Mouse (Mus musculus) intestine, postnatal 0 days (tissue): ENCODE measurements at regions not wholly inside any gene's neighbourhood (a gene's known extent, or its start where the extent isn't known, plus 50 kb on each side); places are given as distances from the start of the nearest gene placed in this dataset.
A peak's percentile ranks its signal among the peaks of the same experiment; 100 is the strongest.

Source experiments
- ATAC-seq: fragments of 200-750 bp; cut with Nextera tagmentation; 2 replicates; pipeline ENCODE4 v1.8.0; 2017; ENCODE audit warnings: mild to moderate bottlenecking, moderate TSS enrichment, moderate library complexity
- H3K27ac ChIP-seq: fragments of 300-500 bp; sonication (generic); 2 replicates; pipeline ENCODE4 v1.5.1; 2014; ENCODE audit warnings: mild to moderate bottlenecking, low read depth, low read length, moderate library complexity
- H3K27me3 ChIP-seq: fragments of 300-500 bp; sonication (generic); replicated peaks from 2 replicates; pipeline ENCODE4 v1.6.1; 2014; ENCODE audit warnings: low read length, mixed read lengths; ENCODE audit not compliant: control insufficient read depth, insufficient read depth
- H3K36me3 ChIP-seq: fragments of 300-500 bp; sonication (generic); 2 replicates; pipeline ENCODE4 v1.6.1; 2014; ENCODE audit warnings: mild to moderate bottlenecking, moderate library complexity; ENCODE audit not compliant: control insufficient read depth, insufficient read depth
- H3K4me1 ChIP-seq: fragments of 300-500 bp; sonication (generic); replicated peaks from 2 replicates; pipeline ENCODE4 v1.6.1; 2014; ENCODE audit warnings: antibody characterized with exemption, low read length, mixed read lengths; ENCODE audit not compliant: control insufficient read depth, insufficient read depth
- H3K4me2 ChIP-seq: fragments of 300-500 bp; sonication (generic); replicated peaks from 2 replicates; pipeline ENCODE4 v1.6.1; 2014; ENCODE audit warnings: low read depth, mild to moderate bottlenecking, moderate library complexity
- H3K4me3 ChIP-seq: fragments of 300-500 bp; sonication (generic); 2 replicates; pipeline ENCODE4 v1.5.1; 2014; ENCODE audit warnings: low read depth, low read length
- H3K9ac ChIP-seq: fragments of 300-500 bp; sonication (generic); 2 replicates; pipeline ENCODE4 v1.6.1; 2014; ENCODE audit warnings: mild to moderate bottlenecking, low read depth, low read length
- H3K9me3 ChIP-seq: fragments of 300-500 bp; sonication (generic); 2 replicates; pipeline ENCODE4 v1.6.1; 2016; ENCODE audit warnings: mixed run types; ENCODE audit not compliant: control insufficient read depth
- CTCF ChIP-seq: sonication (generic); IDR thresholded peaks from 2 replicates; pipeline ENCODE4 v1.5.1; 2016; ENCODE audit warnings: low read depth, mild to moderate bottlenecking, control low read depth, antibody characterized with exemption, moderate library complexity
- WGBS: fragments of 180-500 bp; shearing (Covaris S2); extraction: QIAGEN DNeasy Blood & Tissue Kit; methylation state at CpG from one replicate; pipeline ENCODE4 v1.1.7; 2014; 5-methylcytosine and 5-hydroxymethylcytosine counted together

DNA sequence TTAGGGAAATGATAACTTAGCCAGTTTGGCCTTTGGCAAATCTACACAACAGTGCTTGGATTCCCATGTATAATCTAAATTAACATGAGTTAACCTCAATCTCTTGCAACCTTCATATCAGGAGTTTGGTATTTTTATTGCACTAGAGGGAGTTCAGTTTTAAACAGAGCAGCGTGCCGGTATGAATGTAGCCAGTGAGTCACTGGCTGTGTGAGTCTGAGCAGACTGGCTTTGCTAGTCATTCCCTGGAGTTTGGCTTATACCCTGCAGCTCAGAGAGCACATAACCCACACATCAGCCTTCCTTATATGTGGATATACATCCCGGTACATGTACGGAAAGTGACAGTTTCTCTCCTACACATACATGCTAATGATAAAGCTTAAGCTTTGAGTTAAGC is 360.6 kb upstream of the Runx1 start:
- TF ChIP-seq CTCF: no peak
- H3K4me3 ChIP-seq: no peak overlapping the region
- no peaks in the 10 kb centered on the region for H3K9me3 ChIP-seq
- H3K36me3 ChIP-seq: no peaks in the 10 kb centered on the region
- H3K27ac ChIP-seq: no peak overlapping the region
- H3K4me1 ChIP-seq: no peaks in the 10 kb centered on the region
- no peaks in the 10 kb centered on the region for H3K27me3 ChIP-seq
- ATAC-seq: no peak
- H3K4me2 ChIP-seq: no peak overlapping the region
- 33% methylated on average over 4 of the region's 4 CpGs for WGBS
- no peak overlapping the region for H3K9ac ChIP-seq

DNA sequence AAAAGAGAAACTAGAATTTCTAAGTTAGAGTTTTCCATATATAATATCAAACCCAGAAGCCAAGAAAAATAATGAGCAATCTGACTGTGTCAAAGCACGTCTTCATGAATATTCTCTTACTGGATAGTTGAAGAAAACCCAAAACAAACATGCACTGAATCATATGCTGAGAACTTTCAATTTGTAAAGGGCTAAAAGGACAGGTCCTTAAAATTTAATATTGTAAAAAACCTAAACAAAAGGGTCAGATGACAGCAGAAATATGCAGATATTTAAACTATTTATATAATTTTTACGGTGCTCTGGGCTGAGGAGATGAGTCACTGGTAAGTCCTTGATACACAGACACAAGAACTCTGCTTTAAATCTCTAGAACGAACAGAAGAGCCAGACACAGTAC is 356.7 kb upstream of the Runx1 start:
- H3K27me3 ChIP-seq: no peaks in the 10 kb centered on the region
- H3K36me3 ChIP-seq: no peaks in the 10 kb centered on the region
- H3K4me1 ChIP-seq: no peaks in the 10 kb centered on the region
- ATAC-seq: no peak
- no peak for TF ChIP-seq CTCF
- H3K27ac ChIP-seq: no peak overlapping the region
- H3K4me3 ChIP-seq: no peak overlapping the region
- H3K4me2 ChIP-seq: no peak overlapping the region
- WGBS: 51% methylated on average over 3 of the region's 3 CpGs
- no peaks in the 10 kb centered on the region for H3K9me3 ChIP-seq
- H3K9ac ChIP-seq: no peak overlapping the region

DNA sequence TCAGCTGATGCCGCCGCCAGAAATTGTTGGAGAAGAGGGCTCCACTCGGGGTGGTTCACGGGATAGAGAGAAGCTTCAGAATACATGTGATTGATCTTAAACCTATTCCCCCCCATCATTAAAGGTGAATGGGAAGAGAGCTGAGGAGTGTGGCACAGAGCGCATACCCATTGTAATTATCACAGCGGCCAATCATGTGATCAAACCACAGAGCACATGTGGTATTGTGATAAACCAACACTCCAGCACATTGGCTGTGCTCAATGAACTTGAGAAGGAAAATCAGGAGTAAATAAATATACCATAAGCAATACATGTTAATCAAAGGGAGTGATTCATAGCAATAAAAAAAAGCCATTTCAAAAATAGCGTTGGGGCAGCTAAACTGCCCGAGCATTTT is 355.5 kb upstream of the Runx1 start:
- H3K27ac ChIP-seq: no peak overlapping the region
- H3K27me3 ChIP-seq: no peaks in the 10 kb centered on the region
- no peaks in the 10 kb centered on the region for H3K9me3 ChIP-seq
- H3K9ac ChIP-seq: no peak overlapping the region
- 92% methylated on average over 8 of the region's 8 CpGs for WGBS
- no peak overlapping the region for H3K4me2 ChIP-seq
- no peaks in the 10 kb centered on the region for H3K4me1 ChIP-seq
- H3K4me3 ChIP-seq: no peak overlapping the region
- TF ChIP-seq CTCF: no peak
- no peaks in the 10 kb centered on the region for H3K36me3 ChIP-seq
- no peak for ATAC-seq

DNA sequence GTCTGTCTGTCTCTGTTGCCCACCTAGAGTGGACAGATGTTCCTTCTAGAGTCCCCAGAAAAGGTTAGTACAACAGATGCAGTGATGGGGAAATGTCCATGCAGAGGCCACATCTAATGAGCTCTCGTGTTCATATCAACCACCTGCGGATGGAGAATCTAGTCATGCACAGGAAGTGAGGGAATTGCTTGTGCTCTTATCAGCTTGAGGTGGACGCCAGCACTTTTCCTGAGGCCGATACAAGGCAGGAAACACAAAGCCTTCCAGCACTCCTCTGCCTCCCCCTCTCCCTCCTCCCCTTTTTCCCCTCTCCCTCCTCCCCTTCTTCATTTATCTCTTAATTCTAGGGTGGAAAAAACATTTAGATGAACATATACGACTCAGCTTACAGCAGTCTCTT is 354.3 kb upstream of the Runx1 start:
- ATAC-seq: no peak
- WGBS: 55% methylated on average over 5 of the region's 5 CpGs
- H3K4me2 ChIP-seq: no peak overlapping the region
- no peaks in the 10 kb centered on the region for H3K4me1 ChIP-seq
- H3K9ac ChIP-seq: no peak overlapping the region
- H3K27ac ChIP-seq: no peak overlapping the region
- no peaks in the 10 kb centered on the region for H3K36me3 ChIP-seq
- H3K27me3 ChIP-seq: no peaks in the 10 kb centered on the region
- no peak overlapping the region for H3K4me3 ChIP-seq
- TF ChIP-seq CTCF: no peak
- no peaks in the 10 kb centered on the region for H3K9me3 ChIP-seq

DNA sequence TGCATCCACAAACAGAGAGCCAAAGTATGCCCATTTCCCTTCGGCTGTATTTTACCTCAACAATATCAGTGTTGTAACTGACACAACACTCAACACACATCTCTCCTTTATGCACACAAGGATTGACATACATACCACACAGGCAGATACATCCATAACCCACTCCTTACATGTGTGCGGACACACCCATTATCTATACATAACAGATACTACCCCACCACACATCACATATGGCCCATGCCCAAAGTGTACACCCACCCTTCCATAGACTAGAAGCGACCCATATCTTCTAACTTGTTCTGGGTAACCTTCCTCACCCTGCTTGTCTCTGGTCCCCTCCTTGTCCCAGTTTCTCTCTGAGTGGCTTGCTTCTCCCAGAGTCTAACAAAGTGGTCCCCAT is 340.7 kb upstream of the Runx1 start:
- WGBS: 90% methylated on average over 3 of the region's 3 CpGs
- no peaks in the 10 kb centered on the region for H3K36me3 ChIP-seq
- H3K9ac ChIP-seq: no peak overlapping the region
- no peaks in the 10 kb centered on the region for H3K9me3 ChIP-seq
- H3K4me2 ChIP-seq: no peak overlapping the region
- H3K4me3 ChIP-seq: no peak overlapping the region
- H3K27ac ChIP-seq: no peak overlapping the region
- TF ChIP-seq CTCF: no peak
- H3K27me3 ChIP-seq: no peaks in the 10 kb centered on the region
- no peak for ATAC-seq
- H3K4me1 ChIP-seq: no peaks in the 10 kb centered on the region

DNA sequence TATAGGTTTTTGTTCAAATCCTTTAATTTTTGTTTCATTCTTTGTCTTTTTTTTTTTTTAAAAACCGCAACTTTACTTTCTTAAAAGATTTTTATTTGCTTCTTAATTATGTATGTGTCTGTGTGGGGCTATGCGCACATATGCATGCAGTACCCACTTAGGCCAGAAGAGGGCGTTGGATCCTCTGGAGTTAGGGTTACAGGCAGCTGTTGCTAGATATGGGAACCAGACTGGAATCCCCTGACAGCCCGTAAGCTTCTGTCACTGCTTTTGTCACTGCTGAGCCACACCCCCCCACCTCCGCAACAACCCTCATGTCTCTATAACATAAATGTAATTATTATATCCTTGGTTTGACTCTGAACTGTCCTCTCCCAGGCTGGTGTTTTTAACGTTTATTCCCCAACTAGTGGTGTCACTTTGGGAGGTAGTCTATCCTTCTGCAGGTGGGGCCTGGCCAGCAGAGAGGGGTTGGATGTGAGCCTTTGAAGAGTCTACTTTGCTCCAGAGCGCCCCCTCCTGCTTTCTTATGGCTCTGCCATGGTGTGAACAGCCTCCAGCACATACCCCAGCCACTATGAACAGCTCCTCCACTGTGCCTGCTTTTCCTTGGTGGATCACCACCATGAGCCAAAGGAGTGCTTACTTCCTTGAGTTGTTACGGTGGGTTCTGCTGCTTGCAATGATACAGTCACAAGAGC is 332.7 kb upstream of the Runx1 start:
- Histone ChIP-seq H3K4me3 (no peak overlapping the region), H3K27ac (no peak overlapping the region), H3K27me3 (no peaks in the 10 kb centered on the region), H3K4me2 (no peak overlapping the region), H3K36me3 (no peaks in the 10 kb centered on the region), H3K9ac (no peak overlapping the region), H3K4me1 (no peaks in the 10 kb centered on the region), H3K9me3 (no peaks in the 10 kb centered on the region)
- 83% methylated on average over 8 of the region's 8 CpGs for WGBS
- TF ChIP-seq CTCF: peak; percentile 47
- ATAC-seq: no peak
